Mouse (Mus musculus): ENCODE results near the gene Stag1.

DNA sequence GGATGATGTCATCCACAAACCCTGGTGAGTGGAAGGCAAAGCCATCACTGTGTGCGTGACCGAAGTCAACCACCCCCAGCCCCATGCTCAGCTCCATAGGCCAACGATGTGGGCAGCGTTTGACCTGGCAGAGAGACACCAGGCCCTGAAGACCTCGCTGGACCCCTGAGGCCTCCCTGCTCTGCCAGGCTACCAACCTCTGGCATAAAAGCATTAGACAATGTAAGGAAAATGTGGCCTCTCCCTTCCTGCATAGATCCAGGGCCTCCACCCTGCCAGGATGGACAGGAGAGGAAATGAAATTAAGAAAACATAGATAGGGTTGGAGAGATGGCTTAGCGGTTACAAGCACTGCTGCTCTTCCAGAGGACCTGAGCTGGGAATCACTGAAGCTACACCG is 385.2 kb downstream of the Stag1 start:
- no peak for TF ChIP-seq GATA1 (IDR thresholded peaks at IDR 0.05; ENCODE audit: borderline replicate concordance, low read length)
- TF ChIP-seq FLI1 (IDR thresholded peaks at IDR 0.05; ENCODE audit: low read length), result no peak

Data from megakaryocyte, embryonic 14.5 days (primary cell).